Mouse (Mus musculus): ENCODE measurements around the gene Agr3.

Agr3 gene

DNA sequence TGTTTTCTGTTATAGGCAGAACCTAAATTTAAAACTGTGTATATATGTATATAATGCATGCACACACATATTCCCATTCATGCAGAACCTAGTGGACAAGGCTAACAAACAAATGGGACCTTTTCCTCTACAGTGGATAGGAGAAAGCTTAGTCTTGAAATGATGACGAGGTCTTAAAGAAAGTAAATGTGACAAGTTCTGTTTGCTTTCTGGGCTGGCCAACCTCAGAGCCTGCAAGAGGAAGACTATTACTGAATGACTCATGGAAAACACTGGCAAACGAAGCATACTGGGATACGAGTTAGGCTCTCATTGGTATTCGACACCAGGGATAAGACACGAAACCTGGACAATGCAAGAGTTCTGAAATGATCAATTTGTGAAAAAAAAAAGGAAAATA lies 59.3 kb downstream of the Agr3 start:
- DNase-seq: no peak

DNA sequence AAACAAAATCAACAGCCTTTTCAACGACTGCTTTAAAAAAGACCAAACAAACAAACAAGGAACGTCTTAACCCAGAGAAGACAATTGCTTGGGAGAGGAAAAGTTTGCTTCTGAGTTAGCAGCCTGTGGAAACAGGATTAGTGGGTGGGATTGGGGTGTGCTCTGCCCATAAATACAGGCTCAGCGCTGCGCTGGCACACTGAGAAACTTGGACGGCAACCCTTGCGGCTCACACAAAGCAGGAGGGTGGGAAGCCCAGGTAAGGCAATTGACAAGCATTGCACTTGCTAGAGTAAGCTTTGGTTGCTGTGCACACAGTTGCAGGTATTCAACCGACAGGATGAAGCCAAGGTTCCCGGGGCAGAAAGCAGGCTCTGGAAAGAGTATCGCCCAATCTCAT lies 67.3 kb downstream of the Agr3 start, which contains the start of gene Agr2:
Gene Agr2, plus strand, starts transcription at position 197 of the 400 bp plus-strand sequence.
- no peak for DNase-seq

DNA sequence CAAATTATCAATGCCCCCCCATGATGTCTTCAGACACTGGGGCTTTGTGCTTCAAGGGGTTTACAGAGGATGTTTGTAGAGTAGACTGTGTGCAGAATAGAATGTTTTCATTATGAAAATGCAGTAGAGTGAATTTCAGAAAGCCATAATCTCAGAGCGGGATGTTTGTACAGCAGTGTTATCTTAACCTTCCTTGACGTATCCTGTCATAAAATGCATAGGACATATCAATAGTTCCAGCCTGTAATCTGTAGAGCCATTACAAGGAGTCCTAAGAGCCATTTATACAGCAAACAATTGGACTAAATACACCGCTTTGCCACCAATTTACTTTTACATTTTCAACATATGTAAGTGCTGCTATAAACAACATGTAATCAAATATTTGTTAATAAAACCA lies 68.2 kb downstream of the Agr3 start:
- DNase-seq: no peak

DNA sequence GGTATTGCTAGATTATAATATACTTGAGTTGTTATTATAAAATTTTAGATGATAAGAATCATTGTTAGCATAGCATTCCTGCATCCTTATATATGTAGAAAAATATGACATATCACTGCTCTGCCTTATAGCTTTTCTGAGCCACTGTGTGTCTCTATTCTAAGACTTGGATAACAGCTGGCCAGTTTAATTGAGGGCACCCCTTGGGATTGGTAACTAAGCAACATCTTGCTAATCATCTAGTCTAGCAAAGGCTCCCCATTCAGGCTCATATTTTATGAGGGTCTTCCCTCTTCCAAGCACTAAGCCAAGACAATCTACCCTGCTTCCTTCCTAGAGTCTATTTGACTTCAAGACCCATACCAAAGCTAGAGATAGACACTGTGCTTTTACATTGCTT lies 68.7 kb downstream of the Agr3 start:
- no peak for DNase-seq

DNA sequence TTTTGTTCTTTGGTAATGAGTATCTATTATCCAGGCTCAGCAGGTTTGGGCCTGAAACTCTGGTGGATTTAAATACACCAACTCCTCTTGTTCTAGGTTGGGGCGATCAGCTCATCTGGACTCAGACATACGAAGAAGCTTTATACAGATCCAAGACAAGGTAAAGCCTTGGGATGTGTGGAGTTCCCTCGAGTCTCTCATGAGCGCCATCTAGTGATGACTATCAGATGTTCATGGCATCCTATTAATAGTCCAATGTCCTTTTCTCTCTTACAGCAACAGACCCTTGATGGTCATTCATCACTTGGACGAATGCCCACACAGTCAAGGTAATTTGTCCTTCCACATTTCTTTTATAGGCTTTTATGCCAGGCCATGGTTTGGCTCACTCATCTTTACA lies 70.4 kb downstream of the Agr3 start:
- DNase-seq: peak; percentile 29 to 31
